ENCODE assay signal across 8 mouse cellular contexts in genomic region chr17:33955555-33956214, GRCm38 (mm10). TPM values are rescaled to one million over a fixed set of nuclear protein-coding genes. Genes with fewer than 3 reads are reported as not detected.
DNase-seq lines count a peak whose midpoint lies in the region; ATAC-seq lines count a peak whose summit lies in the region.

Gene Vps52, plus strand, starts transcription at chr17:33955812.
Gene Rps18, minus strand, starts transcription at chr17:33956001.

- peak within 1 kb of the TSS; percentile 96 for H3K4me2 ChIP-seq in hindbrain, embryonic 11.5 days (replicated peaks; ENCODE audit: low read depth, low read length)

- H3K9me3 ChIP-seq in hindbrain, embryonic 11.5 days (ENCODE audit: control insufficient read depth, low read length), result no peaks in the 10 kb centered on the region

- peak within 1 kb of the TSS; percentile 96 for H3K9ac ChIP-seq in hindbrain, embryonic 11.5 days (ENCODE audit: low read depth, low read length)

- H3K27me3 ChIP-seq in hindbrain, embryonic 11.5 days (ENCODE audit: control insufficient read depth, insufficient read depth, low read length), result no peaks in the 10 kb centered on the region

- peak within 1 kb of the TSS; percentile 97 for H3K4me3 ChIP-seq in hindbrain, embryonic 11.5 days (ENCODE audit: low read depth, low read length)

- H3K36me3 ChIP-seq in hindbrain, embryonic 11.5 days (ENCODE audit: control insufficient read depth, insufficient read depth, low read length), result peaks cover 2% of the 10 kb centered on the region; the same call in 1 of the 2 replicates

- ATAC-seq in hindbrain, embryonic 11.5 days (ENCODE audit: low FRiP score), result peak; percentile 83

- H3K4me1 ChIP-seq in hindbrain, embryonic 11.5 days (replicated peaks; ENCODE audit: control insufficient read depth, insufficient read depth, low read length), result peaks cover 16% of the 10 kb centered on the region

- peak within 1 kb of the TSS; percentile 82 for H3K27ac ChIP-seq in hindbrain, embryonic 11.5 days (ENCODE audit: low read depth, low read length)

- WGBS in hindbrain, embryonic 11.5 days, result under 1% methylated on average over 50 of the region's 50 CpGs

- peak; percentile 99 for DNase-seq in Muller cell, postnatal 12 days (ENCODE audit: inconsistent ontology term)
- peak; percentile 99 for DNase-seq in cerebellum, adult 9-11 months
- DNase-seq in frontal cortex, adult 2 months (ENCODE audit: extremely low spot score in 1 of 2, low spot score in 1 of 2), result peak; percentile 94 to 99
- DNase-seq in hindbrain, embryonic 11.5 days (ENCODE audit: low spot score), result peak; percentile 96
- DNase-seq in layer of hippocampus, postnatal 10 days (ENCODE audit: low spot score in 2 of 2), result peak; percentile 96 to 98
- DNase-seq in lung, postnatal 10 days, result peak; percentile 98
- peak; percentile 90 for DNase-seq in ovary, postnatal 36 days (ENCODE audit: low spot score)
- DNase-seq in thymus, postnatal 25 days, result peak; percentile 97

RNA-seq across cellular contexts. Expression of gene Vps52, which starts in this region (rescaled TPM):
- 69.5 and 70.5 TPM in 2 replicates for polyA plus RNA-seq in frontal cortex, adult 2 months (2012; rRNA removed)
- 38.2 and 39.4 TPM in 2 replicates for polyA plus RNA-seq in hindbrain, embryonic 11.5 days (2014; fragmentation: Nextera tagmentation; extraction: Ambion mirVana)
- total RNA-seq in layer of hippocampus, postnatal 10 days (2021), result 10 to 100 TPM; 80.4 to 81.7 TPM

RNA-seq across cellular contexts. Expression of gene Rps18, which starts in this region (rescaled TPM):
- polyA plus RNA-seq in frontal cortex, adult 2 months (2012; rRNA removed), result 488 and 518 TPM in 2 replicates
- 1,221 and 1,241 TPM in 2 replicates for polyA plus RNA-seq in hindbrain, embryonic 11.5 days (2014; fragmentation: Nextera tagmentation; extraction: Ambion mirVana)
- total RNA-seq in layer of hippocampus, postnatal 10 days (2021), result 100 to 1,000 TPM; 453 to 457 TPM

Comparison
In these comparisons a context has a peak if more than half of its experiments do, and no peak if none do; other contexts are left out.
1. Peak in every context shown above with its lines: DNase-seq, ATAC-seq, H3K4me3 ChIP-seq and H3K27ac ChIP-seq.